Mouse (Mus musculus) lung, embryonic 14.5 days (tissue): ENCODE results near the gene Cntn5. TPM values are rescaled to one million over a fixed set of nuclear protein-coding genes. Genes with fewer than 3 reads are reported as not detected.

Experiments used
- ATAC-seq: fragments of 200-750 bp; cut with Nextera tagmentation; 2 replicates; pipeline ENCODE4 v1.8.0; 2017; ENCODE audit warnings: mild to moderate bottlenecking, moderate TSS enrichment, moderate library complexity; ENCODE audit not compliant: insufficient read depth
- DNase-seq: peaks from one replicate; pipeline ENCODE4 v3.0.0-alpha.2; 2015
- H3K27ac ChIP-seq: fragments of 300-500 bp; sonication (generic); 2 replicates; pipeline ENCODE4 v1.5.1; 2014; ENCODE audit warnings: low read depth, mild to moderate bottlenecking, moderate library complexity
- H3K27me3 ChIP-seq: fragments of 300-500 bp; sonication (generic); 2 replicates; pipeline ENCODE4 v1.6.1; 2014; ENCODE audit warnings: low read length, control low read depth; ENCODE audit not compliant: insufficient read depth
- H3K36me3 ChIP-seq: fragments of 300-500 bp; sonication (generic); 2 replicates; pipeline ENCODE4 v1.6.1; 2014; ENCODE audit warnings: control low read depth; ENCODE audit not compliant: insufficient read depth
- H3K4me1 ChIP-seq: fragments of 300-500 bp; sonication (generic); 2 replicates; pipeline ENCODE4 v1.6.1; 2014; ENCODE audit warnings: antibody characterized with exemption, control low read depth; ENCODE audit not compliant: insufficient read depth
- H3K4me2 ChIP-seq: fragments of 300-500 bp; sonication (generic); 2 replicates; pipeline ENCODE4 v1.6.1; 2014; ENCODE audit warnings: mild to moderate bottlenecking
- H3K4me3 ChIP-seq: fragments of 300-500 bp; sonication (generic); 2 replicates; pipeline ENCODE4 v1.5.1; 2014; ENCODE audit warnings: low read depth, low read length
- H3K9ac ChIP-seq: fragments of 300-500 bp; sonication (generic); 2 replicates; pipeline ENCODE4 v1.6.1; 2014
- H3K9me3 ChIP-seq: fragments of 300-500 bp; sonication (generic); 2 replicates; pipeline ENCODE4 v1.6.1; 2016; ENCODE audit warnings: low read depth, low read length, control low read depth
- CTCF ChIP-seq: IDR thresholded peaks from 2 replicates; pipeline ENCODE4 v1.5.1; 2016; ENCODE audit warnings: antibody characterized with exemption, low read depth
- WGBS: fragments of 180-500 bp; shearing (Covaris S2); extraction: QIAGEN DNeasy Blood & Tissue Kit; methylation state at CpG from one replicate; pipeline ENCODE4 v1.1.7; 2014; 5-methylcytosine and 5-hydroxymethylcytosine counted together
- polyA plus RNA-seq: library from polyadenylated mRNA; unstranded; fragments of >200 nt; fragmentation: Nextera tagmentation; extraction: Ambion mirVana; gene quantifications from 2 replicates; pipeline ENCODE4 v1.2.1, GENCODE M21; 2014

Gene Cntn5
- polyA plus RNA-seq, 1 experiment from 2014 or later: not detected

DNA sequence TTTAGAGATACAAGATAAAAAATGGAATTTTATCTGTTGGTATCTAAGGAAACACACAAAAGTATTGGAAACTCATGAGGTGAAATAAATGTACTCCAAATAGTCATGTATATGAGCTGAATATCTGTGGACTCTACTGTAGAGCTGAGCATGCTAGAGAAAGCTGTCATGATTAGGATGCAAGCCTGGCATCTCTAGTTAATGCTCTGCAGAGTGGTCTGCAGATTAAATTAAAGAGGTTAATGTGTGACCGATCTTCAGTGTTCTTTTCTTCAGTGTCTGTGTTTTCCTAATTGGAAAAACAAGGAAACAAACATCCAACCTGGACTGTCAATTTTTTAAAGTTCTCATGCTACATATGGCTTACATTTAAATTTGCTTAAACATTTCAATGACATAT is 1199.4 kb downstream of the Cntn5 start:
- ATAC-seq: no peak
- no peak for TF ChIP-seq CTCF

DNA sequence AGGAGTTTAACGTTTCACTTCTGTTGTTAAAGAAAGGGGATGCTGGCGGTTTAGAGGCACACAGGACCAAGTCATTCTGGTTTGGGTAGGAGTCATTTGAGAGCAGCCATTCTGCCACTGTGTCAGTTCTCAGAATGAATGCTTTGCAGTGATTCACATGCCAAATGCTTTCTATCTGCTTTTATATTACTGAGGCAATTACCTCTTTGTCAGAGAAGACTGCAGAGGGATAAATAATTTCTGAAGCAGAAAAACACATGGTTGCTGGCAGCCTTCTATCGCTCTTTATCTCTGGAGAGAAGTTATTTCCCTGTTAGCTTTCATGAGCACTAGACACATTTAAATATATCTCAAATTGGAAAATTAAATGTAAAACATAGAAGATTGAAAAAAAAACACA is 1207.9 kb downstream of the Cntn5 start:
- no peak overlapping the region for H3K9ac ChIP-seq
- no peak overlapping the region for H3K27ac ChIP-seq
- no peaks in the 10 kb centered on the region for H3K9me3 ChIP-seq
- no peaks in the 10 kb centered on the region for H3K27me3 ChIP-seq
- no peak overlapping the region for H3K4me2 ChIP-seq
- ATAC-seq (no peak), DNase-seq (no peak)
- H3K4me3 ChIP-seq: no peak overlapping the region
- no peak for TF ChIP-seq CTCF
- 64% methylated on average over 3 of the region's 3 CpGs for whole genome bisulfite sequencing
- no peaks in the 10 kb centered on the region for H3K36me3 ChIP-seq
- no peaks in the 10 kb centered on the region for H3K4me1 ChIP-seq

More for the DNA sequence above, 1199.4 kb downstream of the Cntn5 start:
- Histone ChIP-seq H3K4me2 (no peak overlapping the region), H3K36me3 (no peaks in the 10 kb centered on the region), H3K9ac (no peak overlapping the region), H3K9me3 (no peaks in the 10 kb centered on the region), H3K4me3 (no peak overlapping the region), H3K4me1 (no peaks in the 10 kb centered on the region), H3K27ac (no peak overlapping the region), H3K27me3 (no peaks in the 10 kb centered on the region)
- DNase-seq: no peak
- 89% methylated on average over 1 of the region's 1 CpGs for WGBS

DNA sequence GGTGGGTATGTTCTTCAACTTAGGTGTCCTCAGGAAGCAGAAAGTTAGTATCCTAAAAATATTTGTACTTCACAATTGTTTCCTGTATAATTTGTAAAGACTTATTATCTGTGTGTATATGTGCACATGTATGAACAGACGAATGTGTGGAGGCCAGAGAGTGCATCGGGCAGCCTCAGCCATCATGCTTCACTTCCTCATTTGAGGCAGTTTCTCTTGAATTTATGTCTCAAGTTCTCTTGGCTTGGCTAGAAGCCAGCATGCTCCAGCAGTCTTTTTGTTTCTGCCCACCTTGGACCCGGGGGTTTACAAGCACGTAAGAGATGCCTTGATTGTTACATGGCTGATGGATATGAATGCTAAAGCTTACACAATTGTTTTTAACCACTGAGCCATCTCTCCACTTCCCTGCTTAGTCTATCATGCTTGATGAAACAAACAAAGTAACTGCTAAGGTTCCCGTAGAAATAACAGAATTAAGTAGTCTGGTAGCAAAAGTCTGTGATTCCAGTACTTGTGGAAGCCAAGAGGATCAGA is 1222.2 kb downstream of the Cntn5 start:
- WGBS: 57% methylated on average over 5 of the region's 5 CpGs
- H3K27me3 ChIP-seq: no peaks in the 10 kb centered on the region
- no peak overlapping the region for H3K27ac ChIP-seq
- no peak overlapping the region for H3K4me2 ChIP-seq
- no peak for DNase-seq
- H3K9ac ChIP-seq: no peak overlapping the region
- ATAC-seq: no peak
- no peaks in the 10 kb centered on the region for H3K4me1 ChIP-seq
- no peaks in the 10 kb centered on the region for H3K36me3 ChIP-seq
- no peaks in the 10 kb centered on the region for H3K9me3 ChIP-seq
- H3K4me3 ChIP-seq: no peak overlapping the region
- no peak for TF ChIP-seq CTCF

DNA sequence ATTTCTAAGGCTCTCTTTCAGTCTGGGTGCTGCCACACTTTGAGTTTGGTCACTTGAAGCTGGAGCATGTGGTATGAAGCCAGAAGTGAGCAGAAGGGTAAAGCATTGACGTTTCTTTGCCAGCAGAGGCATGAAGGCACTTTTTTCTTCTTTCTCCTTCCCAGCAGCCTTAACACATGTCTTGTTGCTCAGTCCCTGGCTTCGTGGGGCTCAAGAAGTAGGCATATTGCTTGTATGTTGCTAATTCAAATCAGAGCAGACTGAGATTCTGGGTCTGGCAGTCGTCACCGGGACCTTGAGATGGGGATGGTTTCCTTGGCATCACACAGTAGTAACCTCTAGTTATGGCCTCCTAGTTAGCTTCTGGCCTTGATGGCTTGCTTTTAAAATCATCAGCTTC is 1228.5 kb downstream of the Cntn5 start:
- WGBS: 77% methylated on average over 4 of the region's 4 CpGs
- no peaks in the 10 kb centered on the region for H3K27me3 ChIP-seq
- DNase-seq (no peak), ATAC-seq (no peak)
- no peaks in the 10 kb centered on the region for H3K36me3 ChIP-seq
- H3K4me1 ChIP-seq: no peaks in the 10 kb centered on the region
- H3K27ac ChIP-seq: no peak overlapping the region
- TF ChIP-seq CTCF: no peak
- no peak overlapping the region for H3K4me2 ChIP-seq
- H3K4me3 ChIP-seq: no peak overlapping the region
- H3K9me3 ChIP-seq: no peaks in the 10 kb centered on the region
- H3K9ac ChIP-seq: no peak overlapping the region

DNA sequence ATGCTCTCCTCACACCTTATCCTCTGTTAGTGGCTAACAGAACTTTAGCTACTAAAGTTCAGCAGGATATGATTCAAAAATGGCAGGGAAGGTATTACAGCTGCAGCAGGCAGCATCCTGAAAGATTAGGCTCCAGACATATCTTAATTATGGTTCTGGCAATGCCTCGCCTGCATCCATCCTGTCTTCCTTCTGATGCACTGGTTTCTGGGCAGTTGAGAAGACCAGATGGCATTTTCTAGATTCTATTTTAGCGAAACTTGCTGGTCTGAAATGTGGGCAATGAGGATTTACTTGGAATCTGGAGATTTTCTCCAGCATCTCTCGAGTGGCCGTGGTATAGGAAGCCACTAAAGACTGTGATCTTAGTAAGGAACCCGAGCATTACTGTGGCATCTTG is 1230.0 kb downstream of the Cntn5 start:
- ATAC-seq: no peak
- no peak for TF ChIP-seq CTCF
- Histone ChIP-seq H3K36me3 (no peaks in the 10 kb centered on the region), H3K27ac (no peak overlapping the region), H3K9ac (no peak overlapping the region), H3K4me1 (no peaks in the 10 kb centered on the region), H3K9me3 (no peaks in the 10 kb centered on the region), H3K4me3 (no peak overlapping the region), H3K27me3 (no peaks in the 10 kb centered on the region), H3K4me2 (no peak overlapping the region)
- DNase-seq: no peak
- WGBS: 78% methylated on average over 5 of the region's 5 CpGs

DNA sequence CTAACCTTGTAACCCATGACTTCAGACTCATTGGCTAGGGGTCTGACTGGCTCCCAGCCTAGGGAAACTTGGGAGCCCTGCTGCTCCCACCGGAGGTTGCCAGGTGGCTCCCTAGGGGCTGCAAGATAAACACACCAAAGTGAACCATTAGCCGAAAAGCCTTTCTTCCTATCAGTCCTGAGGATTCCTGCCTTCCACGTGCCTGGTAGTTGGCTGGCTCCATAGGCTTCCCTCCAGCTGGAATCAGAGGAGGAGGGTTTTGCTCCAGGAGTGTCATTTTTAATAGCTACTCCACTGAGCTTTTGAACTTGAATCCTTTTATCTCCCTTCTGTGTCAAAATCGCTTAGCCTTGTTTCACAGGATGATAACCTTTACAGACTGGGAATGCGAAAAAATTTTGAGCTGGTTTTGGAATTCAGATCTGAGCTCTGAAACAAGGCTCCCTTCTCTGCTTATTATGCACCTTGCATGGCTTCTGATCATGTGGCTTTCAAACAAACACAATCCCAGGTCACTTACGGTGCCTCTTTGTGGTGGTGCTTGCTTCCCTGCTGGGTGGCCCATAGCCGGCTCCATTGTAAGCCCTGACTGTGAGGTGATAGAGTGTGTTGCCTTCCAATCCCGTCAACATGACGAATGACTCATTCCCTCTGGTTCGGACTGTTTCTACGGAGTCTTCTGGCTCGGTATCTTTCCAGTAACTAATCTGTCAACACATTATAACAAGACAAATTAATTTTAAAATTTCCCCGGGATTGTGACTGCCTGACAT is 1231.1 kb downstream of the Cntn5 start:
- Histone ChIP-seq H3K4me3 (no peak overlapping the region), H3K27ac (no peak overlapping the region), H3K36me3 (no peaks in the 10 kb centered on the region), H3K9me3 (no peaks in the 10 kb centered on the region), H3K4me1 (no peaks in the 10 kb centered on the region), H3K4me2 (no peak overlapping the region), H3K9ac (no peak overlapping the region), H3K27me3 (no peaks in the 10 kb centered on the region)
- DNase-seq (peak; percentile 3), ATAC-seq (no peak; the same call in 1 of the 2 replicates)
- 3% methylated on average over 13 of the region's 13 CpGs for WGBS
- no peak for TF ChIP-seq CTCF

DNA sequence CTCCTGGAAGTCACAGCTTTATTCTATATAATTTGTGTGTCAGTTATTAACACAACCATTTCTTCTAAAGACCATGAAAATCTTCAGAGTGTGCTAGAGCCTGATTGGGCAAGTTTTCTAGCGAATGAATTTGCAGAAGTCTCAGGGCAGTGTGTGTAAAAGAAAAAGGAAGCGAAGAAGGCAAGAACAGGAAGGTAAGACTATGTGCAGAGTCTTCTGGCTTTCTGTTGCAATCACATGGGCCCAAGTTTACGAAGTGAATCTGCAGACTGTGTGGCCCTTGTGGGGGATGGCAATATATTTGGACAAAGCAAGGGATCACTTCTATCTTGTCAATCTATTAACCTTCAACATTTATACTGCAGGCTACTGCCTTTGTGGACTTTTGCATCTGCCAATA is 1251.1 kb downstream of the Cntn5 start:
- ATAC-seq (no peak), DNase-seq (no peak)
- Histone ChIP-seq H3K4me2 (no peak overlapping the region), H3K27me3 (no peaks in the 10 kb centered on the region), H3K36me3 (no peaks in the 10 kb centered on the region), H3K9ac (no peak overlapping the region), H3K27ac (no peak overlapping the region), H3K4me1 (no peaks in the 10 kb centered on the region), H3K9me3 (no peaks in the 10 kb centered on the region), H3K4me3 (no peak overlapping the region)
- 79% methylated on average over 3 of the region's 3 CpGs for WGBS
- TF ChIP-seq CTCF: no peak
